Mouse (Mus musculus): ENCODE data around the gene Nras.

The Nras gene

GRCm38 (mm10) chr3:103058207-103059157 lies at the start of gene Nras:
Nras (plus strand) TSS chr3:103058285.
- DNase-seq (ENCODE audit: low spot score in 2 of 2) = peak; percentile 95 to 96

- DNase-seq (ENCODE audit: low spot score in 2 of 2) = no peak
Measured at GRCm38 (mm10) chr3:103017350-103017749, 40.7 kb upstream of the Nras start.

GRCm38 (mm10) chr3:103019462-103019861 lies 38.6 kb upstream of the Nras start:
- DNase-seq (ENCODE audit: low spot score in 2 of 2) = no peak

GRCm38 (mm10) chr3:103020249-103020942 lies 37.7 kb upstream of the Nras start, which contains the start of gene Csde1:
Csde1 (plus strand) TSS chr3:103020426.
- DNase-seq (ENCODE audit: low spot score in 2 of 2) = peak; percentile 98

- peak; percentile 94 to 95 for DNase-seq (ENCODE audit: low spot score in 2 of 2)
Measured at GRCm38 (mm10) chr3:103020943-103021638, 37.0 kb upstream of the Nras start.

- DNase-seq (ENCODE audit: low spot score in 2 of 2) = no peak
Measured at GRCm38 (mm10) chr3:103026174-103026573, 31.9 kb upstream of the Nras start.

GRCm38 (mm10) chr3:103040285-103040684 lies 17.8 kb upstream of the Nras start:
- no peak for DNase-seq (ENCODE audit: low spot score in 2 of 2)

GRCm38 (mm10) chr3:103040861-103041379 lies 17.2 kb upstream of the Nras start:
- DNase-seq (ENCODE audit: low spot score in 2 of 2) = no peak

- no peak for DNase-seq (ENCODE audit: low spot score in 2 of 2)
Measured at GRCm38 (mm10) chr3:103056016-103056595, 2.0 kb upstream of the Nras start.

- peak; percentile 34 to 49 for DNase-seq (ENCODE audit: low spot score in 2 of 2)
Measured at GRCm38 (mm10) chr3:103057752-103058151, 333 bp upstream of the Nras start.

GRCm38 (mm10) chr3:103066927-103067326 lies 8.8 kb downstream of the Nras start:
- DNase-seq (ENCODE audit: low spot score in 2 of 2) = no peak

- no peak for DNase-seq (ENCODE audit: low spot score in 2 of 2)
Measured at GRCm38 (mm10) chr3:103068971-103069370, 10.9 kb downstream of the Nras start.

GRCm38 (mm10) chr3:103073771-103074170 lies 15.7 kb downstream of the Nras start, which contains the start of gene Ampd1:
Ampd1 (plus strand) TSS chr3:103074014.
- DNase-seq (ENCODE audit: low spot score in 2 of 2) = no peak

GRCm38 (mm10) chr3:103075871-103076270 lies 17.8 kb downstream of the Nras start:
- no peak for DNase-seq (ENCODE audit: low spot score in 2 of 2)

GRCm38 (mm10) chr3:103076476-103076875 lies 18.4 kb downstream of the Nras start:
- no peak for DNase-seq (ENCODE audit: low spot score in 2 of 2)

- peak; percentile 32 to 50 for DNase-seq (ENCODE audit: low spot score in 2 of 2)
Measured at GRCm38 (mm10) chr3:103079301-103079700, 21.2 kb downstream of the Nras start.

GRCm38 (mm10) chr3:103081051-103081450 lies 23.0 kb downstream of the Nras start:
- no peak for DNase-seq (ENCODE audit: low spot score in 2 of 2)

GRCm38 (mm10) chr3:103081861-103082453 lies 23.9 kb downstream of the Nras start:
- DNase-seq (ENCODE audit: low spot score in 2 of 2) = no peak

- no peak for DNase-seq (ENCODE audit: low spot score in 2 of 2)
Measured at GRCm38 (mm10) chr3:103082761-103083160, 24.7 kb downstream of the Nras start.

- DNase-seq (ENCODE audit: low spot score in 2 of 2) = no peak
Measured at GRCm38 (mm10) chr3:103085986-103086385, 27.9 kb downstream of the Nras start.

- no peak for DNase-seq (ENCODE audit: low spot score in 2 of 2)
Measured at GRCm38 (mm10) chr3:103091753-103092152, 33.7 kb downstream of the Nras start.

All from right cerebral cortex, postnatal 10 days (tissue).